Mouse (Mus musculus): Measurements from ENCODE around the gene Fjx1.

DNA sequence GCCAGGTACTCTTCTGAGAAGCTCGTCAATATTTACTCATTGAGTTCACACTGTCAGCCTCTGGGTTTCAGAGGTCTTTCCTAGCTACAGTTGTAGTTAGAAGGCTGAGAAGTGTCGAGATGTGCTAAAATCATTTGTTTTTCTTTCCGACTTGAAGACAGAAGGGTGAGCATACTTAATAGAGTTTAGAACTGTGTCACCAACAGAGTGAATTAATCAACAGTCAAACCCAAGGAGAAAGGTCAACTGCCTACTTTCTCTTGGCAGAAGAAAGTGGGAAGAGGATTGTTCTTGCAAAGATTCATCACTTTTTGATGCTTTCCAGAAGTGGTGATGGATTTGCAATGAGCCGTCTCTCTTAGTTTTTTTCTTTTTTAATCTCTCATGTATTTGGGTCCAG lies 5.4 kb downstream of the Fjx1 start:
- no peak for TF ChIP-seq CTCF (conservative IDR thresholded peaks at IDR 0.05; ENCODE audit: insufficient read depth, insufficient read length, low read depth, low read length)
- TF ChIP-seq POLR2A (IDR thresholded peaks at IDR 0.05; ENCODE audit: low read depth, low read length) = no peak
